8 mouse cellular contexts compared by ENCODE assay signal in the genomic region with DNA sequence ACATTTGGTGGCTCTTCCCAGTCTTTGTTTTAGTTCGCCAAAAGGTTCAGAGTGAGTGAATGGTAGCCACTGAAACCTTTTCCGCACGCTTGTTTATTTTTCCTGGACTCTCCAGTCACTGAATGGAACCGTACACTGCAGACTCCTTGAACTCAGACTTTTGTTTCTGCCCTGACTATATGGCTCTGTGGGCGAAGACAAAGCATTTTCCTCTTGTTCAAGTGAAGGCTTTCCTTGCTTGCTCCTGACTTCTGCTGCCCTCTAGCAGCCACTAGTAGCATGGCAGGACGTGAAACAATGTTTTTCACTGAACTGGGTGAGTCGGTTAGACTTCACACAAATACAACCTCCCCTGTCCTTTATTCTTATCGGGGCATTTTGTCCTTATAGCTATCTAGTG.
A peak's percentile ranks its signal among the peaks of the same experiment; 100 is the strongest.
DNase-seq lines count a peak whose midpoint lies in the region; ATAC-seq and TF ChIP-seq lines count a peak whose summit lies in the region.

No protein-coding gene starts in this region.

- H3K36me3 ChIP-seq in MEL (ENCODE audit: control insufficient read depth in 1 of 2, insufficient read depth in 2 of 2, low read length in 2 of 2): no peaks in the 10 kb centered on the region
- H3K36me3 ChIP-seq in liver, embryonic 16.5 days (ENCODE audit: control insufficient read depth, insufficient read depth): no peaks in the 10 kb centered on the region
- H3K36me3 ChIP-seq in neural tube, embryonic 13.5 days: no peaks in the 10 kb centered on the region

- H3K4me2 ChIP-seq in liver, embryonic 16.5 days (ENCODE audit: low read depth, low read length): no peak overlapping the region
- H3K4me2 ChIP-seq in neural tube, embryonic 13.5 days: peak overlapping the region; percentile 30; the same call in 1 of the 2 replicates

- 35% methylated on average over 8 of the region's 8 CpGs for WGBS in cerebellum, adult 2 months
- 23% methylated on average over 8 of the region's 8 CpGs for WGBS in liver, embryonic 16.5 days (ENCODE audit: insufficient replicate concordance)
- 30% methylated on average over 8 of the region's 8 CpGs for WGBS in neural tube, embryonic 13.5 days

- no peak overlapping the region for H3K27ac ChIP-seq in MEL (ENCODE audit: control insufficient read depth, low read depth, low read length)
- H3K27ac ChIP-seq in cerebellum, adult 2 months (ENCODE audit: insufficient read depth, low read length): no peak overlapping the region
- no peak overlapping the region for H3K27ac ChIP-seq in liver, embryonic 16.5 days (ENCODE audit: low read length)
- H3K27ac ChIP-seq in neural tube, embryonic 13.5 days (replicated peaks): no peak overlapping the region

- H3K9me3 ChIP-seq in MEL (replicated peaks; ENCODE audit: insufficient read depth, low read length): no peaks in the 10 kb centered on the region
- H3K9me3 ChIP-seq in liver, embryonic 16.5 days (replicated peaks; ENCODE audit: control insufficient read depth, low read length): no peaks in the 10 kb centered on the region
- no peaks in the 10 kb centered on the region for H3K9me3 ChIP-seq in neural tube, embryonic 13.5 days

- no peak overlapping the region for H3K4me3 ChIP-seq in MEL (ENCODE audit: control insufficient read depth in 1 of 2, insufficient read depth in 1 of 2, low read depth in 2 of 2, low read length in 2 of 2)
- H3K4me3 ChIP-seq in cerebellum, adult 2 months (replicated peaks; ENCODE audit: insufficient read depth, low read depth, low read length): no peak overlapping the region
- H3K4me3 ChIP-seq in liver, embryonic 16.5 days (ENCODE audit: low read depth, low read length): no peak overlapping the region
- H3K4me3 ChIP-seq in neural tube, embryonic 13.5 days: no peak overlapping the region

- TF ChIP-seq CTCF in MEL (IDR thresholded peaks at IDR 0.05 in 2 of 3, conservative IDR thresholded peaks at IDR 0.05 in 1 of 3; ENCODE audit: control insufficient read depth in 1 of 3, insufficient read depth in 1 of 3, low read depth in 2 of 3, low read length in 3 of 3, poor library complexity in 1 of 3, severe bottlenecking in 1 of 3): peak; percentile 58 to 74 (median 70)
- TF ChIP-seq CTCF in cerebellum, adult 2 months (IDR thresholded peaks at IDR 0.05; ENCODE audit: borderline replicate concordance, insufficient read depth, low read depth, low read length): peak; percentile 63

- H3K27me3 ChIP-seq in MEL (ENCODE audit: control insufficient read depth in 1 of 2, insufficient read depth in 2 of 2, low read length in 2 of 2): no peaks in the 10 kb centered on the region
- H3K27me3 ChIP-seq in cerebellum, adult 2 months (ENCODE audit: control insufficient read depth, insufficient read depth, low read length): no peaks in the 10 kb centered on the region
- H3K27me3 ChIP-seq in liver, embryonic 16.5 days (ENCODE audit: control insufficient read depth, insufficient read depth, low read depth, low read length): no peaks in the 10 kb centered on the region
- H3K27me3 ChIP-seq in neural tube, embryonic 13.5 days: no peaks in the 10 kb centered on the region

- peak; percentile 74 for TF ChIP-seq RAD21 in MEL (IDR thresholded peaks at IDR 0.05; ENCODE audit: low read depth, low read length)

- H3K9ac ChIP-seq in MEL (ENCODE audit: control insufficient read depth, low read depth, low read length, poor library complexity, severe bottlenecking): no peak overlapping the region
- no peak overlapping the region for H3K9ac ChIP-seq in liver, embryonic 16.5 days (ENCODE audit: low read depth, low read length)
- H3K9ac ChIP-seq in neural tube, embryonic 13.5 days: no peak overlapping the region

- peak; percentile 70 for DNase-seq in 3T3-L1 (ENCODE audit: low read depth, low spot score)
- peak; percentile 52 for DNase-seq in MEL (ENCODE audit: low read depth, low spot score)
- DNase-seq in cerebellum, adult 2 months: peak; percentile 25 to 30
- peak; percentile 43 for DNase-seq in forelimb bud, embryonic 11.5 days (ENCODE audit: low read depth, low spot score)
- DNase-seq in kidney, postnatal 25 days: peak; percentile 42 to 51
- peak; percentile 5 to 8 for DNase-seq in thymus, postnatal 36 days

- H3K79me2 ChIP-seq in MEL (ENCODE audit: control insufficient read depth, insufficient read depth, low read length, poor library complexity): no peaks in the 10 kb centered on the region

- H3K4me1 ChIP-seq in MEL (ENCODE audit: control insufficient read depth in 1 of 2, insufficient read depth in 2 of 2, low read length in 2 of 2): no peaks in the 10 kb centered on the region
- no peaks in the 10 kb centered on the region for H3K4me1 ChIP-seq in cerebellum, adult 2 months (ENCODE audit: control insufficient read depth, insufficient read depth, low read length)
- no peaks in the 10 kb centered on the region for H3K4me1 ChIP-seq in liver, embryonic 16.5 days (ENCODE audit: control insufficient read depth, low read depth, low read length)
- H3K4me1 ChIP-seq in neural tube, embryonic 13.5 days (replicated peaks): no peaks in the 10 kb centered on the region

- TF ChIP-seq POLR2A in MEL (IDR thresholded peaks at IDR 0.05; ENCODE audit: control insufficient read depth in 1 of 2, insufficient read depth in 1 of 2, low read depth in 1 of 2, low read length in 2 of 2, poor library complexity in 1 of 2): no peak
- no peak for TF ChIP-seq POLR2A in cerebellum, adult 2 months (IDR thresholded peaks at IDR 0.05; ENCODE audit: borderline replicate concordance, insufficient read depth, low read length)

- peak; percentile 3; the same call in 1 of the 2 replicates for ATAC-seq in liver, embryonic 16.5 days (ENCODE audit: low read depth)
- peak; percentile 83 for ATAC-seq in neural tube, embryonic 13.5 days (ENCODE audit: low read depth)

- TF ChIP-seq EP300 in MEL (IDR thresholded peaks at IDR 0.05; ENCODE audit: low read depth in 1 of 2, low read length in 2 of 2): no peak

TF ChIP-seq in MEL, 35 proteins besides CTCF, POLR2A, EP300 and RAD21:
- no peak for TF ChIP-seq MXI1 (IDR thresholded peaks at IDR 0.05; ENCODE audit: low read depth, low read length)
- TF ChIP-seq NELFE (IDR thresholded peaks at IDR 0.05; ENCODE audit: low read depth, low read length): no peak
- TF ChIP-seq ZC3H11A (IDR thresholded peaks at IDR 0.05; ENCODE audit: low read depth, low read length): peak; percentile 47
- no peak for TF ChIP-seq ELF1 (IDR thresholded peaks at IDR 0.05; ENCODE audit: low read depth, low read length)
- no peak for TF ChIP-seq ZKSCAN1 (IDR thresholded peaks at IDR 0.05; ENCODE audit: low read depth, low read length)
- peak; percentile 80 for TF ChIP-seq SMC3 (IDR thresholded peaks at IDR 0.05; ENCODE audit: low read depth, low read length)
- TF ChIP-seq MAX (IDR thresholded peaks at IDR 0.05; ENCODE audit: low read length): no peak
- TF ChIP-seq ZMIZ1 (IDR thresholded peaks at IDR 0.05; ENCODE audit: low read depth, low read length): no peak
- no peak for TF ChIP-seq TCF12 (IDR thresholded peaks at IDR 0.05; ENCODE audit: low read depth, low read length)
- TF ChIP-seq GABPA (IDR thresholded peaks at IDR 0.05; ENCODE audit: low read depth, low read length): no peak
- TF ChIP-seq ETS1 (IDR thresholded peaks at IDR 0.05; ENCODE audit: low read depth, low read length): no peak
- TF ChIP-seq E2F4 (IDR thresholded peaks at IDR 0.05; ENCODE audit: borderline replicate concordance, low read depth, low read length): no peak
- no peak for TF ChIP-seq SIN3A (IDR thresholded peaks at IDR 0.05; ENCODE audit: low read length)
- no peak for TF ChIP-seq NRF1 (IDR thresholded peaks at IDR 0.05; ENCODE audit: insufficient read depth, low read depth, low read length, poor library complexity, severe bottlenecking)

Comparison
In these comparisons a context has a peak if more than half of its experiments do, and no peak if none do; other contexts are left out.
1. DNase-seq: peak in every context shown above with its lines; median percentile 70 in 3T3-L1; 52 in MEL; 46 in kidney, postnatal 25 days; 43 in forelimb bud, embryonic 11.5 days; 28 in cerebellum, adult 2 months; 6 in thymus, postnatal 36 days.